Mouse (Mus musculus) bone marrow, adult 2 months (tissue): ENCODE data around the gene Selplg.

Experiments used
- CTCF ChIP-seq: fragments of 200-500 bp; IDR thresholded peaks from 2 replicates; pipeline ENCODE4 v1.5.1; 2011; ENCODE audit warnings: low read length, control low read depth; ENCODE audit not compliant: control insufficient read depth, insufficient read depth
- POLR2A ChIP-seq: fragments of 200-500 bp; IDR thresholded peaks from 2 replicates; pipeline ENCODE4 v1.6.1; 2011; ENCODE audit warnings: low read depth, mild to moderate bottlenecking, control low read depth, low read length, borderline replicate concordance; ENCODE audit not compliant: control insufficient read depth

DNA sequence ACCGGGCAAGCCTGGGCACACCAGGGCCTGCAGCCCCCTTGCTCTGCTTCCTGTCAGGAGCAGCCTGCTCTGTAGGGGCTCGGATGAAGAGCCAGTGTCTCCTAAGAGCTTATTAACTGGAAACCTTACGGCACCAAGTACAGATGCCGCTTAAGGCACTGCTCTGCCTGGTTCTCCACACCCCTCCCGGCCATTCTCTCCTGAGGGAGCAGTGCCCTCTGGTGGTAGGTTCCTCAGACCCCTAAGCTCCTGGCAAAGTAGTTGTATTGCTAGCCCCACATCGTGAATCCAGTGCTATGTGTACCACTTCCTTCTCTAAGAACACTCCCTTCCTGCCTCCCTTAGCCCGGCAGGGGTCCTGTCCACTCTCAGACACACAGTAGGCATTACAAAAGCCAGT is 12.3 kb upstream of the Selplg start:
- no peak for TF ChIP-seq POLR2A
- peak; percentile 99 for TF ChIP-seq CTCF
